Mouse (Mus musculus): ENCODE results near the gene Tead1.

The Tead1 gene

GRCm38 (mm10) chr7:112779636-112780035, 100.5 kb downstream of the Tead1 start:
- no peak for DNase-seq (ENCODE audit: low spot score)

GRCm38 (mm10) chr7:112780910-112781309, 101.8 kb downstream of the Tead1 start:
- no peak for DNase-seq (ENCODE audit: low spot score)

- no peak for DNase-seq (ENCODE audit: low spot score)
These were observed 102.9 kb downstream of the Tead1 start for GRCm38 (mm10) chr7:112781987-112782386.

GRCm38 (mm10) chr7:112784278-112784677, 105.2 kb downstream of the Tead1 start:
- DNase-seq (ENCODE audit: low spot score) = no peak

- no peak for DNase-seq (ENCODE audit: low spot score)
These were observed 106.2 kb downstream of the Tead1 start for GRCm38 (mm10) chr7:112785271-112785670.

GRCm38 (mm10) chr7:112786556-112787225, 107.6 kb downstream of the Tead1 start:
- no peak for DNase-seq (ENCODE audit: low spot score)

- DNase-seq (ENCODE audit: low spot score) = no peak
These were observed 108.2 kb downstream of the Tead1 start for GRCm38 (mm10) chr7:112787281-112787680.

GRCm38 (mm10) chr7:112788321-112788751, 109.2 kb downstream of the Tead1 start:
- no peak for DNase-seq (ENCODE audit: low spot score)

GRCm38 (mm10) chr7:112789693-112790092, 110.6 kb downstream of the Tead1 start:
- no peak for DNase-seq (ENCODE audit: low spot score)

GRCm38 (mm10) chr7:112790334-112790733, 111.2 kb downstream of the Tead1 start:
- no peak for DNase-seq (ENCODE audit: low spot score)

GRCm38 (mm10) chr7:112792679-112793078, 113.6 kb downstream of the Tead1 start:
- DNase-seq (ENCODE audit: low spot score) = peak; percentile 36

- no peak for DNase-seq (ENCODE audit: low spot score)
These were observed 114.8 kb downstream of the Tead1 start for GRCm38 (mm10) chr7:112793903-112794302.

- no peak for DNase-seq (ENCODE audit: low spot score)
These were observed 115.4 kb downstream of the Tead1 start for GRCm38 (mm10) chr7:112794481-112794880.

GRCm38 (mm10) chr7:112797526-112798321, 118.6 kb downstream of the Tead1 start:
- DNase-seq (ENCODE audit: low spot score) = no peak

- no peak for DNase-seq (ENCODE audit: low spot score)
These were observed 122.6 kb downstream of the Tead1 start for GRCm38 (mm10) chr7:112801706-112802105.

GRCm38 (mm10) chr7:112806718-112807400, 127.7 kb downstream of the Tead1 start:
- DNase-seq (ENCODE audit: low spot score) = no peak

GRCm38 (mm10) chr7:112807401-112807751, 128.3 kb downstream of the Tead1 start:
- no peak for DNase-seq (ENCODE audit: low spot score)

GRCm38 (mm10) chr7:112810752-112811151, 131.6 kb downstream of the Tead1 start:
- DNase-seq (ENCODE audit: low spot score) = no peak

GRCm38 (mm10) chr7:112812037-112812775, 133.1 kb downstream of the Tead1 start:
- DNase-seq (ENCODE audit: low spot score) = no peak

- DNase-seq (ENCODE audit: low spot score) = no peak
These were observed 134.0 kb downstream of the Tead1 start for GRCm38 (mm10) chr7:112813163-112813562.

GRCm38 (mm10) chr7:112813731-112814306, 134.7 kb downstream of the Tead1 start:
- no peak for DNase-seq (ENCODE audit: low spot score)

- no peak for DNase-seq (ENCODE audit: low spot score)
These were observed 136.9 kb downstream of the Tead1 start for GRCm38 (mm10) chr7:112816016-112816415.
